Mouse (Mus musculus): ENCODE measurements around the gene Smco4. TPM values are rescaled to one million over a fixed set of nuclear protein-coding genes. Genes with fewer than 3 reads are reported as not detected.

Smco4 gene
- total and polyA plus RNA-seq, 3 experiments = 26.9 to 65.6 (median 49.6) TPM

DNA sequence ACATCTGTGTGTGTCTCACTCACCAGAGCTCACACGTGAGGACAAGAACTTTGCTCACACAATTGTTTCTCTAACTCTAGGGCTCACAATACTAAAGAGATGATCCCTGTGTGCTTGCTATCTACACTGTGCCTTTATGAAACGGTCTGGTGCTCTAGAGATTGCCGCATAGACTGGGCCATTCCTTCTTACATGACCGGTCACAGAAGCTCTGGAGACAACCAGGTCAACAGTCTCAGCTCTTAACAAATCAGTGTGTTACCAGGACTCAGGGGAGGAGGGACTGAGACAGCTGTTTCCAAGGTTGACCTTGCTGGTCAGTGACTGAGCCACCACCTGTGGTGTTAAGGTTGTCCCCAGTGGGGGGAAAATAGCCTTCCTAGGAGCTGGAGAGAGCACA is 1.5 kb upstream of the Smco4 start:
- dilution Hi-C loops (cut with MboI; ENCODE audit: extremely low pct_ligation_motif_present, extremely low pct_unique_long_range_greater_than_20kb, low sequenced_read_pairs) (no loop called here), in situ Hi-C loops (cut with MboI; ENCODE audit: low pct_ligation_motif_present, low pct_unique_long_range_greater_than_20kb, low sequenced_read_pairs) (no loop called here)
- Histone ChIP-seq H3K36me3 (replicated peaks in 1 of 2; ENCODE audit: control insufficient read depth in 1 of 2, insufficient read depth in 1 of 2, low read length in 1 of 2) (peaks cover 0 to 5% of the 10 kb centered on the region in 2 experiments), H3K27ac (ENCODE audit: insufficient read depth, low read depth) (no peak overlapping the region), H3K4me2 (ENCODE audit: insufficient read depth, low read depth, poor library complexity, severe bottlenecking) (no peak overlapping the region), H3K9me3 (replicated peaks; ENCODE audit: low read length) (no peaks in the 10 kb centered on the region), H3K4me1 (ENCODE audit: control insufficient read depth in 1 of 2, insufficient read depth in 2 of 2) (peaks cover 32 to 82% of the 10 kb centered on the region in 2 experiments), H3K4me3 (replicated peaks in 1 of 3; ENCODE audit: low read depth in 2 of 3, low read length in 2 of 3, poor library complexity in 1 of 3) (no peak overlapping the region), H3K27me3 (replicated peaks) (no peaks in the 10 kb centered on the region), H3K79me2 (replicated peaks; ENCODE audit: control insufficient read depth, extremely low read depth, insufficient read depth, poor library complexity, severe bottlenecking) (peaks cover 17% of the 10 kb centered on the region), H3K9ac (ENCODE audit: insufficient read depth, low read depth) (no peak overlapping the region)
- no peak for DNase-seq (ENCODE audit: extremely low read depth)
- no peak for TF ChIP-seq CTCF (conservative IDR thresholded peaks at IDR 0.05 in 1 of 2, IDR thresholded peaks at IDR 0.05 in 1 of 2; ENCODE audit: low read depth in 2 of 2, low read length in 2 of 2)
- TF ChIP-seq MAX (IDR thresholded peaks at IDR 0.05; ENCODE audit: low read length) = no peak
- no peak for TF ChIP-seq ETS1 (conservative IDR thresholded peaks at IDR 0.05; ENCODE audit: low read depth, low read length)
- TF ChIP-seq JUN (IDR thresholded peaks at IDR 0.05; ENCODE audit: insufficient read depth, low read depth, low read length) = no peak
- no peak for TF ChIP-seq PAX5 (IDR thresholded peaks at IDR 0.05; ENCODE audit: low read length)
- TF ChIP-seq MEF2A (IDR thresholded peaks at IDR 0.05; ENCODE audit: borderline replicate concordance, low read depth, low read length) = no peak
- TF ChIP-seq USF2 (conservative IDR thresholded peaks at IDR 0.05; ENCODE audit: low read depth, low read length) = no peak
- no peak for TF ChIP-seq ELF1 (IDR thresholded peaks at IDR 0.05; ENCODE audit: low read depth, low read length)
- TF ChIP-seq SMC3 (IDR thresholded peaks at IDR 0.05; ENCODE audit: low read depth, low read length) = no peak
- no peak for TF ChIP-seq TCF12 (IDR thresholded peaks at IDR 0.05; ENCODE audit: low read depth, low read length)
- TF ChIP-seq CHD1 (IDR thresholded peaks at IDR 0.05; ENCODE audit: low read depth, low read length) = no peak
- TF ChIP-seq ZNF384 (IDR thresholded peaks at IDR 0.05; ENCODE audit: low read depth, low read length) = no peak
- TF ChIP-seq MAFK (IDR thresholded peaks at IDR 0.05; ENCODE audit: insufficient replicate concordance, low read length) = no peak
- no peak for TF ChIP-seq ZKSCAN1 (IDR thresholded peaks at IDR 0.05; ENCODE audit: borderline replicate concordance, low read depth, low read length)
- TF ChIP-seq CHD2 (IDR thresholded peaks at IDR 0.05; ENCODE audit: low read length) = no peak
- TF ChIP-seq E2F4 (IDR thresholded peaks at IDR 0.05; ENCODE audit: insufficient replicate concordance, low read depth, low read length) = no peak
- TF ChIP-seq MXI1 (IDR thresholded peaks at IDR 0.05; ENCODE audit: low read depth, low read length) = no peak
- no peak for TF ChIP-seq HCFC1 (IDR thresholded peaks at IDR 0.05; ENCODE audit: low read depth, low read length)
- TF ChIP-seq KAT2A (IDR thresholded peaks at IDR 0.05; ENCODE audit: insufficient replicate concordance, low read length) = no peak
- TF ChIP-seq JUND (conservative IDR thresholded peaks at IDR 0.05; ENCODE audit: low read depth, low read length) = no peak

DNA sequence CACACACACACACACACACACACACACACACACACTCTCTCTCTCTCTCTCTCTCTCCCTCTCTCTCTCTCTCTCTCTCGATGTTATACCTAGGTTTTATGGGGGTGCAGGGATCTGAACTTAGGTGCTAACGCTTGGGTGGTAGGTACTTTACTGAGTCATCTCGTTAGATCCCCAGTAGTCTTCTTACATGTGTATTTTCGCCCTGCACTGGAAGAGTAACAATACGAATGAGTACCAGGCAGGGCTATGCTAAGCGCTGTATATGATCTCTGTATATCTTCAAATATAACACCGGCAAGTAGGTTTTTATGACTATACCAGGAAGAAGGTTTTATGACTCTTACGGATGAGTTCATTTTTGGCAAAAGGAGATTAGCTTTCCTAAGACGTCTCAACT is 831 bp upstream of the Smco4 start:
- in situ Hi-C loops (cut with MboI; ENCODE audit: low pct_ligation_motif_present, low pct_unique_long_range_greater_than_20kb, low sequenced_read_pairs) = no loop called here
- Histone ChIP-seq H3K79me2 (replicated peaks; ENCODE audit: control insufficient read depth, extremely low read depth, insufficient read depth, poor library complexity, severe bottlenecking) (peaks cover 21% of the 10 kb centered on the region), H3K9ac (ENCODE audit: insufficient read depth, low read depth) (no peak overlapping the region), H3K4me1 (ENCODE audit: control insufficient read depth in 1 of 2, insufficient read depth in 2 of 2) (peaks cover 34 to 86% of the 10 kb centered on the region in 2 experiments), H3K27me3 (replicated peaks) (no peaks in the 10 kb centered on the region), H3K4me2 (ENCODE audit: insufficient read depth, low read depth, poor library complexity, severe bottlenecking) (no peak overlapping the region), H3K9me3 (replicated peaks; ENCODE audit: low read length) (no peaks in the 10 kb centered on the region), H3K27ac (ENCODE audit: insufficient read depth, low read depth) (no peak overlapping the region), H3K36me3 (replicated peaks in 1 of 2; ENCODE audit: control insufficient read depth in 1 of 2, insufficient read depth in 1 of 2, low read length in 1 of 2) (peaks cover 0 to 9% of the 10 kb centered on the region in 2 experiments), H3K4me3 (replicated peaks in 1 of 3; ENCODE audit: low read depth in 2 of 3, low read length in 2 of 3, poor library complexity in 1 of 3) (no peak overlapping the region)
- TF ChIP-seq GABPA (IDR thresholded peaks at IDR 0.05; ENCODE audit: insufficient replicate concordance, low read depth, low read length) (no peak), MAZ (IDR thresholded peaks at IDR 0.05; ENCODE audit: low read depth, low read length) (no peak), JUND (conservative IDR thresholded peaks at IDR 0.05; ENCODE audit: low read depth, low read length) (no peak), ETS1 (conservative IDR thresholded peaks at IDR 0.05; ENCODE audit: low read depth, low read length) (no peak), MXI1 (IDR thresholded peaks at IDR 0.05; ENCODE audit: low read depth, low read length) (no peak), KAT2A (IDR thresholded peaks at IDR 0.05; ENCODE audit: insufficient replicate concordance, low read length) (no peak), TCF12 (IDR thresholded peaks at IDR 0.05; ENCODE audit: low read depth, low read length) (no peak), TBP (conservative IDR thresholded peaks at IDR 0.05; ENCODE audit: low read depth, low read length) (no peak), CTCF (conservative IDR thresholded peaks at IDR 0.05 in 1 of 2, IDR thresholded peaks at IDR 0.05 in 1 of 2; ENCODE audit: low read depth in 2 of 2, low read length in 2 of 2) (no peak), RCOR1 (conservative IDR thresholded peaks at IDR 0.05; ENCODE audit: low read depth, low read length) (no peak), ZMIZ1 (IDR thresholded peaks at IDR 0.05; ENCODE audit: low read depth, low read length) (no peak), CHD2 (IDR thresholded peaks at IDR 0.05; ENCODE audit: low read length) (no peak), UBTF (IDR thresholded peaks at IDR 0.05; ENCODE audit: low read depth, low read length) (no peak), POLR2AphosphoS2 (IDR thresholded peaks at IDR 0.05; ENCODE audit: low read depth, low read length) (no peak), POLR2A (IDR thresholded peaks at IDR 0.05; ENCODE audit: low read depth, low read length) (no peak), ZNF384 (IDR thresholded peaks at IDR 0.05; ENCODE audit: low read depth, low read length) (no peak), E2F4 (IDR thresholded peaks at IDR 0.05; ENCODE audit: insufficient replicate concordance, low read depth, low read length) (no peak), ELF1 (IDR thresholded peaks at IDR 0.05; ENCODE audit: low read depth, low read length) (no peak), IRF4 (IDR thresholded peaks at IDR 0.05; ENCODE audit: low read depth, low read length) (no peak), SIN3A (IDR thresholded peaks at IDR 0.05; ENCODE audit: low read length) (no peak)
- dilution Hi-C loops (cut with MboI; ENCODE audit: extremely low pct_ligation_motif_present, extremely low pct_unique_long_range_greater_than_20kb, low sequenced_read_pairs) = no loop called here
- DNase-seq (ENCODE audit: extremely low read depth) = no peak
